Mouse (Mus musculus) kidney, postnatal 36 days (tissue): ENCODE data around the gene Nuf2.
A peak's percentile ranks its signal among the peaks of the same experiment; 100 is the strongest.
"Not testable (repeated sequence)": the region's sequence is repeated elsewhere in the genome, so short reads cannot be mapped to it uniquely, and the experiment has no call there.

Experiments used
- DNase-seq, 2 experiments: peaks; one replicate each; pipeline ENCODE4 v3.0.0; 2021 to 2022; ENCODE audit warnings: mixed read lengths in 2 of 2

Nuf2 gene

DNA sequence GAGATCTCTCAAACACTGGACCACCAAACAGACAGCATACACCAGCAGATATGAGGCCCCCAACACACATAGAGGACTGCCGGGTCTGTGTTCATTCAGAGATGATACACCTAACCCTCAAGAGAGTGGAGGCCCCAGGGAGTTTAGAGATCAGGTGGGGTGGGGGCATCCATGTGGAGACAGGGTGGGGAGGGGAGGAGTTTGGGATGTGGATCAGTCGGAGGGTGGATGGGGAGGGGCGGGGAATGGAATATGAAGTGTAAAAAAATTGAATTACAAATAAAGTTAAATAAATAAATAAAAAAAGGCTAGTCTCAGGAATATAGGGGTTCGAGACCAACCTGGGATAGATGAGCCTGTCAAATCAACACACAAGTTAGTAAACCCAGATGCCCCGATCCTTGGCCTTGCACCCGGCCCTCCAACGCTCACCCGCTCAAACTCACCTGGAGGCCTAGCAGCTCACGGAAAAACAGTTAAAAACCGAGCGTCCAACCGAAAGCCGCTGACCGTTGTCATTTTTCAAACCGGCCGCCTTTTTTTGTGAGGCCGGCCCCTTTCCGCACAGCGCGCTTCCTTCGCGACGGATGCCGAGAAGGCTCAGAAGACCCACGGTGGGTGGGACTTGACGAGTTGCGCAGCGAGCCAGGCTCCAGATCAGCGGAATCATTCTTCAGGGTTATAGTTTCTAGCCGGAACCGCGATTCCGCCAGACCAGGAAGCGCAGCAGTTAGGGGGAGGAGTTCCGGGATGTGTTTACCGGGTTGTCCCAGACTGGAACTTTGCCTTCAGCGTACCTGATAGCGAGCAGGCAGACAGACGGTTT lies at the start of gene Nuf2:
Gene Nuf2 (minus strand): TSS at position 589 of the 826 bp plus-strand sequence.
- DNase-seq, result peak; percentile 98

DNA sequence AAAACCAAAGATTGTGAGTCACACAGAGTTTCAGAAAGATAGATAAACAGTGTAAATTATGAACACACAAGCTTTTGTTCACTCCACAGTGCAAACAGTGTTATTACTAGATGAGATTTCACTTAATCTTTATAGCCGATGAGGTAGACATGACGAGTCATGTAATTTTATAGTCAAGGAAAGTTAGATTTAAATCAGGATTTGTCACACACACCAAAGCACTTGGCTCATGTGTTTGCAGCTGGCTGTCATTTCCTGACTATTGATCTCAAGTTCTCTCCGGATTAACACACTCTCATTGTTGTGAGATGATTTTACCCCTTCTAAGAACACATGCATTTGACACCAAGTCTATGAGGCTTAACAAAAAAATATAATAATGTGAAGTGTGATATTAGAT lies 48.3 kb upstream of the Nuf2 start:
- no peak for DNase-seq

DNA sequence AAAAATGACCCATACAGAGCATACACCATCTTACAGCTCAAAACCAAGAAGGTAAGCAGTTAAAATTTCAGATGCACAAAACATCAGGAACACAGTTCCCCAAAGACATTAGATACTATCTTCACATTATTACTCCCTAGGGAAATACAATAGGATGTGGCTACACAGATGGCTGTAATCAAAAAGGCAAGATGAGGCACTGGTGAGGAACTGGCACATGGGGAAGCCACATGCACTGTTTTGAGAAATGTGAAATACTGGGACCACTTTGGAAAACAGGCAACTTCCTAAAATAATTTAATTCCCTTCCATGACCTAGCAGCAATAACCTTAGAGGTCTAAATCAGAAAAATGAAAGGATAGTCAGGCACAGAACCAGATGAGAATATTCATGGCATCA lies 42.9 kb upstream of the Nuf2 start:
- DNase-seq, result no peak

DNA sequence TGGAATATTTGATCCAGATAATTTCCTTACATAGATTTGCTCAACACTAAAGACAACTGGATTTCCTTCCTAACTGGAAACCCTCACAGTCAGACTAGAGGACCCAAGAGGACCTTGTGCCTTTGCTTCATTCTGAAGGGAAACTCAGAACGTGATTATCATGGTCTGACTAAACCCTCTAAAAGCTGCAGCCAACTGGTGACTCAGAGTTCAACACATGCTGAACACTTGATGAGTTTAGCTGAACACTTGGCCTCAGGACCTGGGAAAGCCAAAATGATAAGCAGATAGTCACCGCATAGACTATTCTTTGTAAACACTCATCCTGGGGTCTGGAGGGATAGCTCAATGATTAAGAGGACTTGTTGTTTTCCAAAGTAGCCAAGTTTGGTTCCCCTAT lies 24.4 kb upstream of the Nuf2 start:
- no peak for DNase-seq

DNA sequence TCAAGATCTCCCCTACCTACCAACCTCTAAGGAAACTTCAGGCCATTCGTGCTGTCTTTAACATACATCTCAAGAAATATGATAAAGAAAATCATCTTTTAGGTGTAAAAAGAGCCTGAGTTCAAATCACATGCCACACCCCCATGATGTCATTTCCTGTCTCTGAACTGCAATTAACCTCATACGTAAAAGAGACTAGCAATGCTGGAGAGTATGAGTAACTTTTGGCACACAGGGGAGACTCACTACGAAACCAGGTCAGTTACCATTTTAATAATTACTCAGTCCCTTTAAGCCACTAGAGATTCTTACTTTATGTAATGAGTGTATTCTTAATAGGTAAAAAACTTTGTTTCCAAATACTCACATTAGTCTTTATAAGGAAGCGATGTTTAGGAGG lies 23.8 kb upstream of the Nuf2 start:
- no peak for DNase-seq

DNA sequence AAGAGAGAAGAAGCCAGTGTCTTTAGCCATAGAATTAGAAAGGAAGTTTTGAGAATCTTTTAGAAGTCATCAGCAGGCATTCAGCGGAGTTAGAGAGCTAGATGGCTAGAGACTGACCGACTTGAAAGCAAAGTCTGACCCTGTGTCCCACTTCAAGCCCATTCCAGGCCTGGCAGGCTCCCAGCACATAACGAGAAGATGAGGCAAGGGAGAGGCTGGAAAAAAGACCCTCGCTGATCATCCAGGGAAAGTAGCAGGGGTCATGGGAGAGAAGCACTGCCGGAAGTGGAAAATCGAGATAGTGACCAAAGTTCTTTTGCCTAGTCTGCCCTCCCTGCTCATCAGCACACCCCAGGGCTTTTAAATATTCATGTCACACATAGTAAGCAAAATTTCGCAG lies 22.2 kb upstream of the Nuf2 start:
- peak in 1 of 2 experiments; percentile 3 for DNase-seq

DNA sequence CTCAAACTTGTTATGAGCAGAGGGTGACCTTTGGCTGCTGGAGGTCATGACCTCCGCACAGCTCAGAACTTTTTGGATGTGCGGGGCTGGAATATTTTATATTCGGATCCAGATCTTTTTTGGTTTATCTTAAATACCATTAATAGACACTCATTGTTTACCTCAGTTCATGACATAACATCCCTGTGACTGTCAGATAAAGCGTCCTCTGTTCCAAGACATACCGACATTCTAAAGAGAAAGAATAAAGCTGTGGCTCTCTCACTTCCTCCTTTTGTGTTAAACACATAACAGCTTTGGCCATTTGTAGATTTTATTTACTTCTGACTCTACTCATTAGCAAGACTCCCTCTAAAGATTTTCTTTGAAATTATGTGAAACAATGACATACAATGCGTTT lies 9.2 kb upstream of the Nuf2 start:
- no peak for DNase-seq

DNA sequence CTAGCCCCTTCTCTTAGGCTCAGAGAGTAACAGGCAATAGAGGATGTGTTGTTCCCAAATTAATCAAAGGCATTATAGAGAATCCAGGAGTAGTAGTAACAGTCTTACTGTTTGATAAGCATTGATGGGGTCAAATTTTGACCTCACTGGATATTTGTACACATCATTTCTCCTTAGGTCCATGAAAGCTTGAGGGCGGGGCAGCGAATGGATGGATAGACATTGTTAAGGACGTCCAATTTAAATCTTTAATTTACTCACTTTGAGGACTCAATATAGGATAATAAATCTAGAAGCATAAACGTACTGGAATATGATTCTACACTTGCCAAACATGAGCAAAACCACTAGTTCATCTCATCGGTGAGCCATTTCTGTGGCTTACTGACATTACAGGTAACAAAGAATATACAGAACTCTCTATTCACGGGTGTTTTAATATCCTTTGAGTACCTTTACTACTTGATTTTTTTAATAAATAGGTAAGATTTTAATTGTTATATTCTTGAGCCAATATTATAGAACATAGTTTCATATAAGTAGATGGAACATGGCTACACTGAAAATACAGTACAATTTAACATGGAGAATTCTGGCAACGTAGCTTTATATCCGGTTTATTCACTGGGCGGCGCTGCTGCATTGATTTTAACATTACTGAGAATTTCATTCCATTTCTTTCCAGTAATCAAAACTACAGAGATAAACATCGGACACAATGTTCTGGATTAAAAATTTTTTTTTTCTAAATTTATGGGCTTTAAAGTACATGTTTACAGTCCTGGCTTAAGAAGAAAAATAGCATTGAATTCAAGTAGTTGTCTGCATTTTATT lies 655 bp upstream of the Nuf2 start:
- DNase-seq, result peak; percentile 78 to 88

DNA sequence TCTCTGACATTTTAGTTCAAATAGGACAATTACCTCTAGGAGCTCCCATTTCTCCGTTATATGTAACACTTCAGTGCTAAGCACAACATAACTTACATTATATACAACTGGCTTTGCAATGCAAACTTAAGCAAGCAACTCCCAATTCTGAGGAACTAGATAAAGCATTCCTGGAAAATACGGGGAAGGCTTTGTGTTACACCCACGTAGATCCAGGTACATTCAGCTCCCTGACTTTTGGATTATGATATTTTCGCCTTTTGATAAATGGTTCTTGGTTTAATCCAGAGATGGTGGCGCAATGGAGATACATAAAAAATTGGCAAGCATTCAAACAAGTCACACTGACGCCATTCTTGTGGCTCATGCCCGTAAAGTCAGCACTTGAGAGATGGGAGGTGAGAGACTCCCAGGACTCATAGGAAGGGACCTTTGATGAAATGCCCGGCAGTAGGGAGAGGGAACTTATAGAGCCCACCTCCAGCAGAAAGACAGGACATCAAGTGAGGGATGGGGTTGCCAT lies 1.2 kb downstream of the Nuf2 start:
- DNase-seq, result no peak

DNA sequence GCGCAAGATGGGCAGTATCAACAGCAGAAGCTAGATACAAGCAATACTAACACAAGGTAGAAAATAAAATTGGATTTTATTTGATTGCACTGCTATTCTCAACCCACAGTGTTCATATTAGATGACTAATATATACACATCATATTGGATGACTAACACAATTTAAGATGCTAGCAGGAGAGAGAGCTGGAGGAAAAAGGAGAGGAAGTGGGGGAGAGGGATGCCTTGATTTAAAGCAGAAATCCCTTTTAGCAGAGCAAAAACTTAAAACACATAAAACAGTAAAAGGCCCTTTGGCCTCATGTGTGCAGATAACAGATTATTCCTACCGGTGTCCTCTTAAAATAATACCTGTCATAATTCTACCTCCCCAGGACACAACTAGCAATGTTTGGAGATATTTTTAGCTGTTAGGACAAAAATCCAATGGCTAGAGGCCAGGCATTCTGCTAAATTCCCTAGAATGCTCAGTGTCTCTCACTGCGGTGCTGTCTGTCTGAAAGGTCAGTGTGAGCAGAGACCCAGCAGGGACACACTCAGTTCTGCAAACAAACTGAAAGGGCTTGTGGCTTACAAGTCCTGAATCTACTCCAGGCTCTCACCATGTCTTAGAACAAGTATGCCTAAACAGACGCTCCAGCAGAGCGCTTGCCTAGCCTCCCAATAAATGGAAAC lies 5.1 kb downstream of the Nuf2 start:
- DNase-seq, result no peak

DNA sequence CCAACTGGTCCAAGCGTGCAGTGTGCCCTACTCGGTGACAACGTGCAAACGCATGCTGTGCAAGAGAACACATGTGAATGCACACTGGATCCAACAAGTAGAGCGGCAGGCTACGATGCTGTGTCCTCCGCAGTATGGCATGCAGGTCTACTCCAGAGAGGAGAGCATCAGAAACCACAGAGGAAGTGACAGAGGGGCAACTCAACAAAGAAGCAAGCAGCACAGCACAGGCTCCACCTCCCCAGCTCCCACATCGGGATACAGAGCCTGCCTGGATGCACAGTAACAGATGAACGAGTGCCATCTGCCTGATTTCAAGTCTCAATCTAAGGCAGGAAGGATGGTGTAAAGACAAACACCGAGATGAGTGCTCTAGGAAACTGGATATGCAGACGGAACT lies 11.9 kb downstream of the Nuf2 start:
- no peak for DNase-seq

DNA sequence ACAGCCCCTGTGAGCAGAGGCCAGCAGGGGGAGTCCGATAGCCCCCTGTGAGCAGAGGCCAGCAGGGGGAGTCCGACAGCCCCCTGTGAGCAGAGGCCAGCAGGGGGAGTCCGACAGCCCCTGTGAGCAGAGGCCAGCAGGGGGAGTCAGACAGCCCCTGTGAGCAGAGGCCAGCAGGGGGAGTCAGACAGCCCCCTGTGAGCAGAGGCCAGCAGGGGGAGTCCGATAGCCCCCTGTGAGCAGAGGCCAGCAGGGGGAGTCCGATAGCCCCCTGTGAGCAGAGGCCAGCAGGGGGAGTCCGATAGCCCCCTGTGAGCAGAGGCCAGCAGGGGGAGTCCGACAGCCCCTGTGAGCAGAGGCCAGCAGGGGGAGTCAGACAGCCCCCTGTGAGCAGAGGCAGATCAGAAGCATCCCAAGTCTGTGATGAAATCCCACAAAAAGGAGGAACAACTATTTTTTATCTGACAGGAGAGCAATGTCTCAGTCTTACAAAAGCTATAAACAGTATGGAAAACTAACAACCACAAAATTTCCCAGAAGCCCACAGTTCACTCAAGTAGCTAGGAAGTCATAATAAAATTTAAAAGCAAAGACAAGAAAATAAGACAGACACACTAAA lies 13.3 kb downstream of the Nuf2 start:
- not testable (repeated sequence) for DNase-seq

DNA sequence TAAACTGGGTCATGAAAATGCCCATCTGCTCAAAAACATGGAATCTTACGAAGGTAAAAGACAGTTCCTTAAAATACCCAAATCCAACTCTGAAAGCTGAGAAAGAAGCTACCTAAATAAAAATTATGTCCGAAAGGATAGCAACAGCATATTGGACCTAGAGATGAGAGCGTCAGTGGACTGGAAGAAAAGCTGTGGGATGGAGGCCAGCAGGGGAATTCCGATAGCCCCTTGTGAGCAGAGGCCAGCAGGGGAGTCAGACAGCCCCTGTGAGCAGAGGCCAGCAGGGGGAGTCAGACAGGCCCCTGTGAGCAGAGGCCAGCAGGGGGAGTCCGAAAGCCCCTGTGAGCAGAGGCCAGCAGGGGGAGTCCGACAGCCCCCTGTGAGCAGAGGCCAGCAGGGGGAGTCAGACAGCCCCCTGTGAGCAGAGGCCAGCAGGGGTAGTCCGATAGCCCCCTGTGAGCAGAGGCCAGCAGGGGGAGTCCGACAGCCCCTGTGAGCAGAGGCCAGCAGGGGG lies 13.8 kb downstream of the Nuf2 start:
- no peak for DNase-seq

DNA sequence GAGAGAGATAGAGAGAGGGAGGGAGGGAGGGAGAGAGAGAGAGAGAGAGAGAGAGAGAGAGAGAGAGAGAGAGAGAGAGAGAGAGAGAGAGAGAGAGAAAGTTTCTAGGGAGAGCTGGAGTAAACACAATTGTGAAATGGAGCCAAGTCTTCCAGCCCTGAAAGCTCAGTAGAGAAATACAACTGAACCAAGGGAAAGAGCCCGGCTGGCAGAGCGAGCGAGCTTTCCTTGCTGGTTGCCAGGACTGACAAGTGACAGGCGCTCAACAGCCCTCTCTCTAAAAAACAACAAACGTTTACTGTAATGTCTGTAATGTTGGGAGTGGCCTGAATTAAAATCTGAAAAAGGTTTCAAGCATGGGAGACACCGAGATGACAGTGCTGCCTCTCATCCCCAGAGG lies 24.9 kb downstream of the Nuf2 start:
- DNase-seq, result no peak

DNA sequence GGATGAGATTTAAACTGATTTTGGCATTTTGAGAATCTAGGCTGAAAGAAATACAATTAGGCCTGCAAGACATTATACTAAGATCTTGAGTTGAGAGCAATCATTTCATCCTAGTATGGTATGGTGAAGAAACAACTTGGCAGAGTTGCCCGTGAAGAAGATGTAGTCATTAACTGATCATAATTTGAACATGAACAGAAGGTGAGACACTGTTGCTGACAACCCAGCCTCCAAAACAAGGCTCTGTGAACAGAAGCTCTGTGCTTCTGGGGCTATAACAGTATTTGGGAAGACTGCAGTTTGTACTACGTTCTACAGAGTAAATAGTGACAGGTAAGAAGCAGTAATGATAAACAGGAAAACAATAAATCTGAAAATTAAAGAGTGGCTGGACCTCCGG lies 28.4 kb downstream of the Nuf2 start:
- no peak for DNase-seq

DNA sequence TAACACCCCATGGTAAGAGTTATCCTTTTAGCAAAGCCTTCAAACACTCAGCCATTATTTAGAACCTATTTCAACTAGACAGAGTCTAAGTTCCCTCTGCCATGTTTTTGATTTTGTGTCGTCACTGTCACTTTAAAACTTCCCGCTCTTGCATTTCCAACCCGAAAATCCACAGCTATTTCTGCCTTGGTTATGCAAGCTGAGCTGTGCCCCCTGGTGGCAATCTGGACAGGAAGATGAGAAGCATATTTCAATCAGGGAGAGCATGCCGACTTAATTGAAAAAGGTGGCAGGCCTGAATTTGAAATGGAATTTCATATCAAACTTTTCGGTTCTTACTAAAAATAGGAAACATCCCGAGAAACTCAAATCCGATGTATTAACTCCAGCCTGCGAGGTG lies 35.6 kb downstream of the Nuf2 start:
- peak; percentile 28 to 79 for DNase-seq

DNA sequence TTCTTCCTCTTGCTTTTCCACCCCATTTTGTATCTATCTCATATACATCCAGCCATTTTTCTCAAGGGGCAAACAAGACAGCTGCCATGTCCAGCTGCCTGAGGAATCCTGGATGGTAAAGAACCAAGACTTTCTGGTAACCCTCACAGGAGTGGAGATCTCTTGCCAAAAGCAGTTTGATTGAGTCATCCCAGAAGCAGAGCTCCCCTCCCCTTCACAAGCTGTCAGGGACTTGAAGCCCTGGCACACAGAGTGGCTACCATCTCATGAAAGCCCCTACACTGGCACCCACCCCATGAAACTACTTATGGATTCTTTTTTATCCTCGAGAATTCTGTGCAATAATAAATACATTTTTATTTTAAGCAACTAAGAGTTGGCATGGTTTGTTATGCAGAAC lies 39.7 kb downstream of the Nuf2 start:
- DNase-seq, result no peak

DNA sequence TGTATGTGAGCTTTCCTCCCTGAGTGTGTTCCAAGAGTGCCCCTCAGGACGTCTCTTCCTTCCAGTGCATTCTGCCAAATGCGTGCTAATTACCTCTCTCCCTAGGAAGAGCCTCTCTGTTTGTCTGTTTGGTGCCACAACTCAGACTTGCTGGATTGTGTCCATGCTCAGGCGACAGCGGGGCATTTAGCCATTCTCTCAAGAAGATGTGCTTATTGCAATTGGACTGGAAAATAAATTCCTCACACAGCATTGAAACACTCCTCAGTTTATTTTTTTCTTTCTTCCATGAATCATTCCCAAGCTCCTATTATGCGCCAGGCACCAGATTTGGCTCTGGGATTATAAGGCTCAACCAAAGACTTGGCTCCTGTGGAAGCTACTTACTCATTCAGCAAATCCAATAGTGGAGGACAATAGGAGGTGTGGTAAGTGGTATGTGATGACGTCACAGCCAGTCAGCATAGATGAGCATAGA lies 45.8 kb downstream of the Nuf2 start:
- DNase-seq, result no peak

DNA sequence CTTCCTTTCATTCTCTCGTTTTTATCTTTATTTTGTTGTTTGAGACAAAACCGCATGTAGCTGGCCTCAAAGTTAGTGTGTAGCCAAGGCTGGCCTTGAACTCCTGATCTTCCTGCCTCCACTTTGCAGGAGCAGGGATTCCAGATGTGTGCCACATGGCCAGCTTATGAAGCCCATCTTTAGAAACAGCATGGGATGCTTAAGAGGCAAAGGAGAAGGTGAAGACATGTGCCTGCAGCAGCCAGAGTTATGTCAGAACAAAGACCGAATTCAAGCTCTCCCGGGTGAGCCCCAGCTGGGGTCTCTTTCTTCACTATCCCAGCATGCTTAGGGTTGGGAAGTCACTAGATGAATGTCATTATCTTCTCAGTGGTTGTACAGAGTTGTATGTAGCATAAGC lies 46.7 kb downstream of the Nuf2 start:
- no peak for DNase-seq

DNA sequence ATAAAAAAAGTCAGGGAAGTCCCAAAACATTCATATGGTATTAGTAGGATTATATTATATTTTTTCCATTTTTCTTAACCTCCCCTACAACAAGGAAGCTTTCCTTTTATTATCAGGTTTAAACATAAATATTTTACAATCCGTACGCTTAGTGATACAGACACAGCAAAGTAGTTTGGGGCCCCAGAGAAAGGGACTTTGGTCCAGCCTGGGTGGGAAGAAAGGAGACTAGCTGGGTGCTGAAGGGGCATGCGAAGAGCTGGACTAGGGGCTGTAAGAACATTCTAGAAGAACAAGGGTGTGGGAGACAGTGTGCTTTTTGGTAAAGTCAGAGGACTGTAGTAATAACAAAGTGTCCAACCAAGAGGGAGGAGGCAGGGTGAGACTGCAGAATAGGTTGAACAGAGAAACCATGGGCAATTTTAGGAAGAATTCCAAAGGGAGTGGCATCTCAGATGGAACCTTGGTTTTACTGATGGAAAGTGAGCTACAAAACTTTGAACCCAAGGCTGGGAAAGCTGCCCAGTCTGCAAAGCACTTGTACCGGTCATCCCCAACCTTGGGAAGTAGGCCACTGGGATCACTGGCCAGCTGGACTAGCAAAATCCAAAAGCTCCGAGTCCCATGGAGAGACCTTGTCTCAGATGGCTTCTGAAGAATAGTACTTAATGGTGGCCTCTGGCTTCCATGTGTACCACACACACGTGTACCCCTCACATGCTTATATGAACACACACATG lies 48.5 kb downstream of the Nuf2 start:
- no peak for DNase-seq

DNA sequence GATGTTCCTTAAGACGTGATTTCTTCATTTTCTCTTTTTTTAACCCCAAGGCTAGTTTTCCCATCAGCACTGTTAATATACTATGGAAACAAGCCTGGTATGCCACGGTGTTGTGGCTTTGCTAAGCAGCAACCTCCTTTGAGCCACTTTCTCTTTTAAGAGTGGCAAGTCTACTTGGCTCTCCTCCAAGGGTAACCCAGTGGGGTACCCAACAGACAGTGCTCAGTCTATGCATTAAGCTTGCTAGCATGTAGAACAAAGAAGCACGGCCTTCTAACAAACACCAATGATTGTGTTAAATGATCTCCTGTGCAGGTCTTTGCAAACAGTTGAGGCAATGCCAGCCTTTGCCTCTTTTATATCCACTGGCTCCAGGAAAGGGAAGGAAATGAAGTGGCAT lies 60.1 kb downstream of the Nuf2 start:
- no peak for DNase-seq

DNA sequence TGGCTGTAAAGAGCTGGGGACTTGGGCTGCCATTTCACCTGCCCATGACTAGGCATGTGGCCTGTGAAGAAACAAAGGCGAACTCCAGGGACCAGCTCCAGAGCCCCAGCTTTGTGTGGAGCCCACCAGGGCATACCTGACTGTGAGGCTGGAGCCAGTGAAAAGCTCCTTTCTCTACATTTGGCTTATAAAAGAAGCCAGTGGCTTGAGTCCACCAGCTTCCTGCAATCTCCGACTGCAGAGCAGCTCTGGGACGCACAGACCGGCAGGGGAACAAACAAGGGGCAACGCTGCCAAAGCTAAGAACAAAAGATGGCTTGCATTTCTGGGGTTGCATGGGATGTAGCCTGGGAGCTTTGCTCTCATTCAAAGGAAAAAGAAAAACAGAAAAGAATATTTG lies 63.5 kb downstream of the Nuf2 start:
- no peak for DNase-seq
